Mouse (Mus musculus) spleen, postnatal 0 days (tissue): ENCODE data around the gene Myrip. TPM values are rescaled to one million over a fixed set of nuclear protein-coding genes. Genes with fewer than 3 reads are reported as not detected.

Experiments
- polyA plus RNA-seq: library from polyadenylated mRNA; unstranded; fragments of >200 nt; fragmentation: Nextera tagmentation; extraction: Ambion mirVana; gene quantifications from 2 replicates; pipeline ENCODE4 v1.2.1, GENCODE M21; 2015

Myrip gene
- 0.05 and 0.12 TPM in 2 replicates for polyA plus RNA-seq

DNA sequence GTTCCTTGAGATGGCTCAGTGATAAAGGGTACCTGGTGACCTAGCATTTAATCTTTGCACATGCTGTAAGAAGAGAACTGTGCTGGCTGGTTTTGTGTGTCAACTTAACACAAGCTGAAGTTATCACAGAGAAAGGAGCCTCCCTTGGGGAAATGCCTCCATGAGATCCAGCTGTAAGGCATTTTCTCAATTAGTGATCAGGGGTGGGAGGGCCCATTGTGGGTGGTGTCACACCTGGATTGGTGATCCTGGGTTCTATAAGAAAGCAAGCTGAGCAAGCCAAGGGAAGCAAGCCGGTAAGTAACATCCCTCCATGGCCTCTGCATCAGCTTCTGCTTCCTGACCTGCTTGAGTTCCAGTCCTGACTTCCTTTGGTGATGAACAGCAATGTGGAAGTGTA lies at the start of gene Myrip:
TSS of gene Myrip (plus strand) at position 301 of the 400 bp plus-strand sequence.

DNA sequence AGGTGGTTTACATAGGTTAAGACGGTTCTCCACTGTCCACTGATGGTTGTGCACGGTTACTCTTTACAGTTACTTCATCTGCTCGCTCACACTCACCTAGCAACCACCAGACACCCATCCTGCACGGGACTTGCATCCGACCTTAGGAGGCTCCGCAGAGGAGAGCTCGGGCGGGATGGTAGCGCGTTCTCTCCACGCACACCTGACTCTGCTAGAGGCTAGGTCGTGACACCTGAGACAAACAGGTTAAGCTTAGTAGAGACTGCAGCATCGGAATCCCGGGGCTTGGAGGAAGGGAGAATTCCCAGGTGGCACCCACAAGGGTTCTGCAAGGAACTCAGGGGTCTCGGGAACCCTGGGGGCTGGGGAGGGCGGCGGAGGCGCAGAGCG lies 190.7 kb downstream of the Myrip start, which contains the start of gene Eif1b:
TSS of gene Eif1b (plus strand) at position 223 of the 390 bp plus-strand sequence.

Other genes with a start within 250 kb of the Myrip start
- gene Cx3cr1, start 231.6 kb upstream of the Myrip start, polyA plus RNA-seq: 4.4 and 8.5 TPM in 2 replicates
- gene Ccr8, start 209.4 kb upstream of the Myrip start, polyA plus RNA-seq: 0.43 and 0.79 TPM in 2 replicates
- gene Slc25a38, start 191.1 kb upstream of the Myrip start, polyA plus RNA-seq: 107 and 126 TPM in 2 replicates
- gene Rpsa, start 173.8 kb upstream of the Myrip start, polyA plus RNA-seq: 1,614 and 1,633 TPM in 2 replicates
- gene Mobp, start 151.8 kb upstream of the Myrip start, polyA plus RNA-seq: 0.07 TPM in 1 of 2 replicates, not detected in the other
- 103 and 111 TPM in 2 replicates for gene Eif1b, start 190.7 kb downstream of the Myrip start, polyA plus RNA-seq
- 0.41 and 0.64 TPM in 2 replicates for gene Entpd3, start 238.3 kb downstream of the Myrip start, polyA plus RNA-seq